27 mouse cellular contexts compared by ENCODE assay signal in genomic region chr7:133509486-133509885, GRCm38 (mm10).
DNase-seq lines count a peak whose midpoint lies in the region; ATAC-seq lines count a peak whose summit lies in the region.
"Had no signal": no experiment of that assay in that cellular context is flagged by ENCODE, and none has a peak within 500 bp of the region (broad histone marks: within the 10 kb centered on the region; RNA-seq: fewer than 3 reads in every experiment).

No protein-coding gene starts in this region.

- no peaks in the 10 kb centered on the region for H3K36me3 ChIP-seq in kidney, embryonic 14.5 days (ENCODE audit: control insufficient read depth, insufficient read depth, low read length)
- H3K36me3 ChIP-seq in kidney, embryonic 16.5 days (ENCODE audit: insufficient read depth, low read length): no peaks in the 10 kb centered on the region
- H3K36me3 ChIP-seq: embryonic facial prominence, embryonic 13.5 days; forebrain, embryonic 12.5 days; hindbrain, embryonic 12.5 days; liver, embryonic 12.5 days; midbrain, embryonic 12.5 days; neural tube, embryonic 12.5 days had no signal

- peaks cover 3% of the 10 kb centered on the region; the same call in 1 of the 2 replicates for H3K9me3 ChIP-seq in kidney, embryonic 14.5 days (ENCODE audit: control insufficient read depth, low read length)
- H3K9me3 ChIP-seq in kidney, embryonic 16.5 days (ENCODE audit: low read length): peaks cover 4% of the 10 kb centered on the region; the same call in 1 of the 2 replicates
- H3K9me3 ChIP-seq: embryonic facial prominence, embryonic 13.5 days; forebrain, embryonic 12.5 days; hindbrain, embryonic 12.5 days; liver, embryonic 12.5 days; midbrain, embryonic 12.5 days; neural tube, embryonic 12.5 days had no signal

- H3K27me3 ChIP-seq in kidney, embryonic 14.5 days (ENCODE audit: control insufficient read depth, insufficient read depth, low read length): no peaks in the 10 kb centered on the region
- H3K27me3 ChIP-seq in kidney, embryonic 16.5 days (ENCODE audit: insufficient read depth, low read length): no peaks in the 10 kb centered on the region
- H3K27me3 ChIP-seq: embryonic facial prominence, embryonic 13.5 days; forebrain, embryonic 12.5 days; hindbrain, embryonic 12.5 days; neural tube, embryonic 12.5 days had no signal

- peak; percentile 75 for DNase-seq in heart, adult 11 months
- DNase-seq in heart, adult 18-20 months: no peak
- DNase-seq in kidney, postnatal 14 days: no peak
- DNase-seq in brain, adult 2 months (ENCODE audit: low read depth, low spot score): peak; percentile 17
- DNase-seq in cerebellum, adult 18-20 months: no peak
- DNase-seq: adrenal gland, postnatal 10 days; cerebellum, adult 11-12 months; gastrocnemius, postnatal 14 days; heart, postnatal 36 days; left cerebral cortex, postnatal 4 days; liver, postnatal 0 days; lung, postnatal 36 days; right cerebral cortex, adult 18-20 months; thymus, adult 2 months; thymus, postnatal 36 days had no signal

- no peak overlapping the region for H3K4me2 ChIP-seq in kidney, embryonic 14.5 days (replicated peaks; ENCODE audit: low read depth, low read length)
- no peak overlapping the region for H3K4me2 ChIP-seq in kidney, embryonic 16.5 days (replicated peaks; ENCODE audit: low read depth, low read length)
- H3K4me2 ChIP-seq: embryonic facial prominence, embryonic 13.5 days; forebrain, embryonic 12.5 days; heart, embryonic 11.5 days; hindbrain, embryonic 12.5 days; liver, embryonic 12.5 days; midbrain, embryonic 12.5 days; neural tube, embryonic 12.5 days had no signal

- H3K4me3 ChIP-seq in kidney, embryonic 14.5 days (ENCODE audit: low read length): no peak overlapping the region
- no peak overlapping the region for H3K4me3 ChIP-seq in kidney, embryonic 16.5 days (ENCODE audit: low read length)
- H3K4me3 ChIP-seq: embryonic facial prominence, embryonic 13.5 days; forebrain, embryonic 12.5 days; hindbrain, embryonic 12.5 days; liver, embryonic 12.5 days; midbrain, embryonic 12.5 days; myocyte; neural tube, embryonic 12.5 days had no signal

- H3K27ac ChIP-seq in kidney, embryonic 14.5 days (ENCODE audit: low read depth, low read length): 0 out of 2 replicates have a peak overlapping the region, but pooled peaks have one; percentile 32
- H3K27ac ChIP-seq in kidney, embryonic 16.5 days (ENCODE audit: low read length): peak overlapping the region; percentile 13; the same call in 1 of the 2 replicates
- H3K27ac ChIP-seq: embryonic facial prominence, embryonic 13.5 days; forebrain, embryonic 12.5 days; hindbrain, embryonic 12.5 days; kidney, postnatal 0 days; liver, embryonic 12.5 days; midbrain, embryonic 12.5 days; neural tube, embryonic 12.5 days had no signal

- WGBS in kidney, embryonic 14.5 days: 55% methylated on average over 4 of the region's 4 CpGs
- WGBS in kidney, embryonic 16.5 days: 48% methylated on average over 4 of the region's 4 CpGs

- no peak overlapping the region for H3K9ac ChIP-seq in kidney, embryonic 14.5 days (ENCODE audit: low read depth, low read length)
- no peak overlapping the region for H3K9ac ChIP-seq in kidney, embryonic 16.5 days (replicated peaks; ENCODE audit: low read length)
- H3K9ac ChIP-seq: embryonic facial prominence, embryonic 13.5 days; forebrain, embryonic 12.5 days; hindbrain, embryonic 12.5 days; liver, embryonic 12.5 days; liver, postnatal 0 days; midbrain, embryonic 12.5 days; neural tube, embryonic 12.5 days had no signal

- H3K4me1 ChIP-seq in kidney, embryonic 14.5 days (ENCODE audit: control insufficient read depth, insufficient read depth, low read length): 0 out of 2 replicates have a peak, but pooled peaks cover 12% of the 10 kb centered on the region
- peaks cover 13% of the 10 kb centered on the region; the same call in 1 of the 2 replicates for H3K4me1 ChIP-seq in kidney, embryonic 16.5 days (ENCODE audit: insufficient read depth, low read length)
- H3K4me1 ChIP-seq: liver, embryonic 12.5 days had no signal

- ATAC-seq in kidney, embryonic 14.5 days (ENCODE audit: low FRiP score, low TSS enrichment): no peak
- ATAC-seq in kidney, embryonic 16.5 days (ENCODE audit: low FRiP score, low TSS enrichment): no peak
- ATAC-seq: liver, embryonic 12.5 days; liver, postnatal 0 days; Patski had no signal

Comparison
In these comparisons a context has a peak if more than half of its experiments do, and no peak if none do; other contexts are left out.
1. DNase-seq: peak in heart, adult 11 months (single experiment) and brain, adult 2 months (single experiment); none in heart, adult 18-20 months (0 of 2), kidney, postnatal 14 days (single experiment) and cerebellum, adult 18-20 months (0 of 2).